Mouse (Mus musculus): ENCODE results near the gene Olfr547. TPM values are rescaled to one million over a fixed set of nuclear protein-coding genes. Genes with fewer than 3 reads are reported as not detected.
A peak's percentile ranks its signal among the peaks of the same experiment; 100 is the strongest.

Olfr547 gene
- polyA plus RNA-seq, 1 experiment from 2014 or later: not detected

GRCm38 (mm10) chr7:102509726-102510125, 24.8 kb upstream of the Olfr547 start:
- WGBS: 87% methylated on average over 7 of the region's 7 CpGs
- no peaks in the 10 kb centered on the region for H3K9me3 ChIP-seq (ENCODE audit: control insufficient read depth, low read length)
- no peak for ATAC-seq

GRCm38 (mm10) chr7:102511927-102512326, 22.6 kb upstream of the Olfr547 start:
- no peak for ATAC-seq
- Histone ChIP-seq H3K4me3 (ENCODE audit: low read length) (no peak overlapping the region), H3K4me2 (ENCODE audit: low read depth, low read length) (no peak overlapping the region), H3K36me3 (ENCODE audit: control insufficient read depth, insufficient read depth, low read length) (no peaks in the 10 kb centered on the region), H3K27ac (ENCODE audit: low read length) (no peak overlapping the region), H3K27me3 (replicated peaks; ENCODE audit: control insufficient read depth, insufficient read depth, low read length) (0 out of 2 replicates have a peak, but pooled peaks cover 3% of the 10 kb centered on the region), H3K9me3 (ENCODE audit: control insufficient read depth, low read length) (no peaks in the 10 kb centered on the region), H3K9ac (ENCODE audit: low read depth, low read length) (no peak overlapping the region), H3K4me1 (ENCODE audit: control insufficient read depth, insufficient read depth, low read length) (no peaks in the 10 kb centered on the region; the same call in 1 of the 2 replicates)
- 91% methylated on average over 10 of the region's 10 CpGs for WGBS

More at GRCm38 (mm10) chr7:102509726-102510125, 24.8 kb upstream of the Olfr547 start:
- Histone ChIP-seq H3K36me3 (ENCODE audit: control insufficient read depth, insufficient read depth, low read length) (no peaks in the 10 kb centered on the region), H3K4me3 (ENCODE audit: low read length) (no peak overlapping the region), H3K4me1 (ENCODE audit: control insufficient read depth, insufficient read depth, low read length) (no peaks in the 10 kb centered on the region; the same call in 1 of the 2 replicates), H3K27me3 (replicated peaks; ENCODE audit: control insufficient read depth, insufficient read depth, low read length) (0 out of 2 replicates have a peak, but pooled peaks cover 3% of the 10 kb centered on the region), H3K9ac (ENCODE audit: low read depth, low read length) (no peak overlapping the region), H3K27ac (ENCODE audit: low read length) (no peak overlapping the region), H3K4me2 (ENCODE audit: low read depth, low read length) (no peak overlapping the region)

DNA sequence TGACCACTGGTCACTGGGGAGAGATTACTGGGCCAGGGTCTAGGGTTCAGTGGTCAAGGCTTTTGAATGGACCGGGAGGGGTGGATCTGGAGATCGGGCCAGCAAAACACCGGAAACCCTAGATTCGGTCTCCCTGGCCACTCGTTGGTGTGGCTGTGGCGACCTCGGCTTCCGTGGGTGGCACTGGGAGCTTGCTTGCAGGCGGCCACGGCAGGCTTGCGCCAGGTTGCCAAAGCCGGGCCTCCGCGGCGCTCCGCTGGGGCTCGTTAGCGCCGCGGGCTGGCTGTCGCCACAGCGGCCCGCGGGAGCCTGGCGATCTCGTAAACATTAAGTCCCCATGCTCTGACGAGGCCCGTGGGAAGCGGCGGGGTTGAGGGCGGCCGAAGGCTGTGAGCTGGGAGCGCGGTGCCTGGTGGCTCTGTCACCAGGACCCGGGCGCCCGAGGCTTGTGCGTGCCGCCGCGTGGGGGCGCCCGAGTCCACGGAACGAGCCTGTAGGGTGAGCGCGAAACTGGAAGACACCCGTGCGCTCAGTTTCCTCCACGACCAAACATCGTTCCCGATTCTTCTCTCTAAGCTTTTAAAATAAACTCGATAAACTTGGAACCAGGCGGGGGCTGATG, 21.6 kb upstream of the Olfr547 start:
- ATAC-seq: peak; percentile 98
- H3K4me2 ChIP-seq (ENCODE audit: low read depth, low read length): peak overlapping the region; percentile 96
- H3K27me3 ChIP-seq (replicated peaks; ENCODE audit: control insufficient read depth, insufficient read depth, low read length): 0 out of 2 replicates have a peak, but pooled peaks cover 3% of the 10 kb centered on the region
- no peaks in the 10 kb centered on the region; the same call in 1 of the 2 replicates for H3K4me1 ChIP-seq (ENCODE audit: control insufficient read depth, insufficient read depth, low read length)
- 1% methylated on average over 54 of the region's 54 CpGs for WGBS
- no peaks in the 10 kb centered on the region for H3K36me3 ChIP-seq (ENCODE audit: control insufficient read depth, insufficient read depth, low read length)
- H3K27ac ChIP-seq (ENCODE audit: low read length): no peak overlapping the region
- no peaks in the 10 kb centered on the region for H3K9me3 ChIP-seq (ENCODE audit: control insufficient read depth, low read length)
- peak overlapping the region; percentile 80 for H3K9ac ChIP-seq (ENCODE audit: low read depth, low read length)
- peak overlapping the region; percentile 56 for H3K4me3 ChIP-seq (ENCODE audit: low read length)

- H3K9me3 ChIP-seq (ENCODE audit: control insufficient read depth, low read length): no peaks in the 10 kb centered on the region
- no peak overlapping the region for H3K4me3 ChIP-seq (ENCODE audit: low read length)
- H3K27ac ChIP-seq (ENCODE audit: low read length): no peak overlapping the region
- H3K36me3 ChIP-seq (ENCODE audit: control insufficient read depth, insufficient read depth, low read length): no peaks in the 10 kb centered on the region
- no peak overlapping the region for H3K9ac ChIP-seq (ENCODE audit: low read depth, low read length)
- no peak overlapping the region for H3K4me2 ChIP-seq (ENCODE audit: low read depth, low read length)
- 0 out of 2 replicates have a peak, but pooled peaks cover 3% of the 10 kb centered on the region for H3K27me3 ChIP-seq (replicated peaks; ENCODE audit: control insufficient read depth, insufficient read depth, low read length)
- WGBS: 70% methylated on average over 4 of the region's 4 CpGs
- no peak for ATAC-seq
- H3K4me1 ChIP-seq (ENCODE audit: control insufficient read depth, insufficient read depth, low read length): no peaks in the 10 kb centered on the region; the same call in 1 of the 2 replicates
Observed at GRCm38 (mm10) chr7:102514144-102514543, 20.4 kb upstream of the Olfr547 start.

- 0 out of 2 replicates have a peak, but pooled peaks cover 3% of the 10 kb centered on the region for H3K27me3 ChIP-seq (replicated peaks; ENCODE audit: control insufficient read depth, insufficient read depth, low read length)
Observed at GRCm38 (mm10) chr7:102516261-102517050, 18.1 kb upstream of the Olfr547 start.

DNA sequence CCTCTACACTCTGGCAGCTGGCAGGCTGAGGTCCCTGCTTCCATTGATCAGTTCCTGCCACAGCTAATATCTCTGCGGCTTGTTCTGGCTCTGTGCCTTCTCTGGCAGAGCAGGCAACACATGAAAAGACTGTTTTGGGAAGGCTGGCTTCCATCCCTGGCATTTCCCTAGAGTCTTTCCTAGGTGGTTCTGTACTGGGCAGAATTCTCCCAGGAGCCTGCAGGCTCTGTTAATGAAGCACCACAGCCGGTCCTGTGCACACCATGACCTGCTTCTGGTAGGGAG, 17.6 kb upstream of the Olfr547 start:
- Histone ChIP-seq H3K36me3 (ENCODE audit: control insufficient read depth, insufficient read depth, low read length) (no peaks in the 10 kb centered on the region), H3K9ac (ENCODE audit: low read depth, low read length) (no peak overlapping the region), H3K9me3 (ENCODE audit: control insufficient read depth, low read length) (no peaks in the 10 kb centered on the region), H3K4me3 (ENCODE audit: low read length) (no peak overlapping the region), H3K27ac (ENCODE audit: low read length) (no peak overlapping the region), H3K27me3 (replicated peaks; ENCODE audit: control insufficient read depth, insufficient read depth, low read length) (0 out of 2 replicates have a peak, but pooled peaks cover 3% of the 10 kb centered on the region), H3K4me1 (ENCODE audit: control insufficient read depth, insufficient read depth, low read length) (no peaks in the 10 kb centered on the region; the same call in 1 of the 2 replicates), H3K4me2 (ENCODE audit: low read depth, low read length) (no peak overlapping the region)
- ATAC-seq: no peak
- 80% methylated on average over 2 of the region's 2 CpGs for WGBS

More at GRCm38 (mm10) chr7:102516261-102517050, 18.1 kb upstream of the Olfr547 start:
- Histone ChIP-seq H3K27ac (ENCODE audit: low read length) (no peak overlapping the region), H3K4me1 (ENCODE audit: control insufficient read depth, insufficient read depth, low read length) (no peaks in the 10 kb centered on the region; the same call in 1 of the 2 replicates), H3K9ac (ENCODE audit: low read depth, low read length) (no peak overlapping the region), H3K4me2 (ENCODE audit: low read depth, low read length) (no peak overlapping the region), H3K4me3 (ENCODE audit: low read length) (no peak overlapping the region), H3K36me3 (ENCODE audit: control insufficient read depth, insufficient read depth, low read length) (no peaks in the 10 kb centered on the region), H3K9me3 (ENCODE audit: control insufficient read depth, low read length) (no peaks in the 10 kb centered on the region)
- no peak for ATAC-seq
- 71% methylated on average over 10 of the region's 10 CpGs for WGBS

GRCm38 (mm10) chr7:102529052-102529451, 5.5 kb upstream of the Olfr547 start:
- H3K4me3 ChIP-seq (ENCODE audit: low read length): no peak overlapping the region
- 87% methylated on average over 1 of the region's 1 CpGs for WGBS
- no peak for ATAC-seq
- H3K27ac ChIP-seq (ENCODE audit: low read length): no peak overlapping the region
- no peak overlapping the region for H3K4me2 ChIP-seq (ENCODE audit: low read depth, low read length)
- H3K4me1 ChIP-seq (ENCODE audit: control insufficient read depth, insufficient read depth, low read length): no peaks in the 10 kb centered on the region
- no peaks in the 10 kb centered on the region for H3K27me3 ChIP-seq (replicated peaks; ENCODE audit: control insufficient read depth, insufficient read depth, low read length)
- H3K9ac ChIP-seq (ENCODE audit: low read depth, low read length): no peak overlapping the region
- no peaks in the 10 kb centered on the region for H3K9me3 ChIP-seq (ENCODE audit: control insufficient read depth, low read length)
- H3K36me3 ChIP-seq (ENCODE audit: control insufficient read depth, insufficient read depth, low read length): no peaks in the 10 kb centered on the region

GRCm38 (mm10) chr7:102540596-102540995, 6.0 kb downstream of the Olfr547 start, which contains the start of gene Olfr548-ps1:
Olfr548-ps1 (plus strand) TSS chr7:102540896.
- 83% methylated on average over 2 of the region's 2 CpGs for WGBS
- Histone ChIP-seq H3K4me1 (ENCODE audit: control insufficient read depth, insufficient read depth, low read length) (no peaks in the 10 kb centered on the region), H3K4me2 (ENCODE audit: low read depth, low read length) (no peak within 1 kb of the TSS), H3K27ac (ENCODE audit: low read length) (no peak within 1 kb of the TSS), H3K4me3 (ENCODE audit: low read length) (no peak within 1 kb of the TSS), H3K36me3 (ENCODE audit: control insufficient read depth, insufficient read depth, low read length) (no peaks in the 10 kb centered on the region), H3K27me3 (replicated peaks; ENCODE audit: control insufficient read depth, insufficient read depth, low read length) (no peaks in the 10 kb centered on the region), H3K9ac (ENCODE audit: low read depth, low read length) (no peak within 1 kb of the TSS), H3K9me3 (ENCODE audit: control insufficient read depth, low read length) (no peaks in the 10 kb centered on the region)
- ATAC-seq: no peak

- 64% methylated on average over 3 of the region's 3 CpGs for WGBS
Observed at GRCm38 (mm10) chr7:102541251-102541650, 6.7 kb downstream of the Olfr547 start.

More at GRCm38 (mm10) chr7:102541251-102541650, 6.7 kb downstream of the Olfr547 start:
- Histone ChIP-seq H3K9me3 (ENCODE audit: control insufficient read depth, low read length) (no peaks in the 10 kb centered on the region), H3K36me3 (ENCODE audit: control insufficient read depth, insufficient read depth, low read length) (no peaks in the 10 kb centered on the region), H3K27me3 (replicated peaks; ENCODE audit: control insufficient read depth, insufficient read depth, low read length) (no peaks in the 10 kb centered on the region), H3K27ac (ENCODE audit: low read length) (no peak overlapping the region), H3K9ac (ENCODE audit: low read depth, low read length) (no peak overlapping the region), H3K4me3 (ENCODE audit: low read length) (no peak overlapping the region), H3K4me2 (ENCODE audit: low read depth, low read length) (no peak overlapping the region), H3K4me1 (ENCODE audit: control insufficient read depth, insufficient read depth, low read length) (no peaks in the 10 kb centered on the region)
- ATAC-seq: no peak

Measured in intestine, embryonic 16.5 days (tissue).